Mouse (Mus musculus) hindbrain, embryonic 10.5 days (tissue): Measurements from ENCODE around the gene D330020A13Rik. TPM values are rescaled to one million over a fixed set of nuclear protein-coding genes. Genes with fewer than 3 reads are reported as not detected.
"Not testable (repeated sequence)": the region's sequence is repeated elsewhere in the genome, so short reads cannot be mapped to it uniquely, and the experiment has no call there.

Experiments
- DNase-seq: peaks from one replicate; pipeline ENCODE4 v3.0.0-alpha.2; 2017; ENCODE audit warnings: low spot score
- H3K27ac ChIP-seq: fragments of 300-500 bp; sonication (generic); 2 replicates; pipeline ENCODE4 v1.5.1; 2016; ENCODE audit warnings: mild to moderate bottlenecking, moderate library complexity
- H3K27me3 ChIP-seq: fragments of 300-500 bp; sonication (generic); 2 replicates; pipeline ENCODE4 v1.6.1; 2016; ENCODE audit warnings: mild to moderate bottlenecking; ENCODE audit not compliant: poor library complexity, insufficient read depth, severe bottlenecking
- H3K36me3 ChIP-seq: fragments of 300-500 bp; sonication (generic); 2 replicates; pipeline ENCODE4 v1.6.1; 2016; ENCODE audit warnings: mild to moderate bottlenecking, moderate library complexity
- H3K4me1 ChIP-seq: fragments of 300-500 bp; sonication (generic); replicated peaks from 2 replicates; pipeline ENCODE4 v1.6.1; 2016; ENCODE audit warnings: mild to moderate bottlenecking
- H3K4me3 ChIP-seq: fragments of 300-500 bp; sonication (generic); 2 replicates; pipeline ENCODE4 v1.5.1; 2016; ENCODE audit warnings: mild to moderate bottlenecking, moderate library complexity
- H3K9me3 ChIP-seq: fragments of 300-500 bp; sonication (generic); 2 replicates; pipeline ENCODE4 v1.6.1; 2016; ENCODE audit warnings: mild to moderate bottlenecking, moderate library complexity
- WGBS: fragments of 180-500 bp; shearing (Covaris S2); methylation state at CpG from one replicate; pipeline ENCODE4 v1.1.7; 2016; 5-methylcytosine and 5-hydroxymethylcytosine counted together
- polyA plus RNA-seq: library from polyadenylated mRNA; unstranded; fragments of >200 nt; fragmentation: Nextera tagmentation; extraction: Ambion mirVana; gene quantifications from 2 replicates; pipeline ENCODE4 v1.2.1, GENCODE M21; 2016

D330020A13Rik gene
- polyA plus RNA-seq, 1 experiment from 2014 or later: not detected

DNA sequence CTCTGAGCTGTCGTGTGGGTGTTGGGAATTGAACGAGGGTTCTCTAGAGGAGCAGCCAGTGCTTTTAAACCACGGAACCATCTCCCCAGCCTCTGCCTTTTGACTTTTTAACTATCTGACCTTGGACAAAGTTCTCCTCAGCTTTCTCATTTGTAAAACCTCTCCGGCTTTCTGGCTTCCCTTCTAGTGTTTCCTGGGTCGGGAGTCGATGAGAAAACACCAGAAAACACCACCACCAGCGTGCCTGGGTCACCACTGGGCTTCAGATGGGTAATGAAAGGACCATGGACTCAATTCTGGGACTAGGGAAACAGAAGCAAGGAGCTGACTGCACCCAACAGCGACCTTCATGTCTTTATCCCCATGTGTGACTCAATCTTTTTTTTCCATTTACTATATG is 20.0 kb upstream of the D330020A13Rik start:
- no peaks in the 10 kb centered on the region for H3K9me3 ChIP-seq
- peaks cover 10% of the 10 kb centered on the region; the same call in 1 of the 2 replicates for H3K4me1 ChIP-seq
- no peaks in the 10 kb centered on the region for H3K27me3 ChIP-seq
- 79% methylated on average over 8 of the region's 8 CpGs for WGBS
- H3K36me3 ChIP-seq: no peaks in the 10 kb centered on the region
- H3K4me3 ChIP-seq: no peak overlapping the region
- DNase-seq: no peak
- no peak overlapping the region for H3K27ac ChIP-seq

DNA sequence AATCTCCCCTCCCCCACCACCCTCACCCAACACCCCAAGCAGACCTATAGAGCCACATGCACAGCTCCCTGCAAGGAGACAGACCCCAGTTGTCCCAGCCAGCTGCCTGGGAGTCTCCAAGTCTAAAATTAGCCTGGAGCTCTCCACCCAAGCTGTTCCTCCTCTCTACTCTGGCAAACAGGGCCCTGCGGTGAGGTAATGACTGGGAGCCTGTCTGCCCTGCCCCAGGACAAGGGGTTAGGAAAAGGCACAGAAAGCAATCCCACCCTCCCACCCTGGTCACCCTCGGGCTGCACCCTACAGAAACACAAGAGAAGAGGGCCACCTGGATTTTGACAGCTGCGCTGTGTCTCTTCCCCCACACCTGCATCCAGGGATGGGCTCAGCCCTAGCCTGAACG is 19.3 kb upstream of the D330020A13Rik start:
- no peaks in the 10 kb centered on the region for H3K36me3 ChIP-seq
- no peak overlapping the region for H3K27ac ChIP-seq
- peaks cover 10% of the 10 kb centered on the region; the same call in 1 of the 2 replicates for H3K4me1 ChIP-seq
- WGBS: 66% methylated on average over 4 of the region's 4 CpGs
- no peaks in the 10 kb centered on the region for H3K27me3 ChIP-seq
- H3K4me3 ChIP-seq: no peak overlapping the region
- DNase-seq: no peak
- H3K9me3 ChIP-seq: no peaks in the 10 kb centered on the region

DNA sequence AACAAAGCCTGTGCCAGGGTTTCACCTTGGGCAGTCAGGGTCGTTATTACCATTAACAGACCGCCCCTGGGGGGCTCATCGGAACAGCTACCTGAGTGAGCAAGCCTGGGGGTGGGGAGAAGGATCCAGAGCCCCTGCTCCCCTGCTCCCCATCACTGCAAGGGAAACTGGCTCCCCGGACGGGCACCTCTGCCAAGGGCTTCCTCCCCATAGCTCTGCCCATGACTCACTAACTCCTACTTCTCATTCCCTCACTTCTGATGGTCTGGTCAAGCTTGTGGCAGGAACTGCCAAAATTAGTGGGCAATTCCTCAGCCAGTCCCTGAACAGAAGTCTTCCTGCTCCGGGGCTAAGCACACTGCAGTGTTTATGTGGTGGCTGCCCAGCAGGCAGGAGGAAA is 18.9 kb upstream of the D330020A13Rik start:
- no peak for DNase-seq
- Histone ChIP-seq H3K4me1 (peaks cover 10% of the 10 kb centered on the region; the same call in 1 of the 2 replicates), H3K36me3 (no peaks in the 10 kb centered on the region), H3K27ac (no peak overlapping the region), H3K9me3 (no peaks in the 10 kb centered on the region), H3K4me3 (no peak overlapping the region), H3K27me3 (no peaks in the 10 kb centered on the region)
- 68% methylated on average over 6 of the region's 6 CpGs for WGBS

DNA sequence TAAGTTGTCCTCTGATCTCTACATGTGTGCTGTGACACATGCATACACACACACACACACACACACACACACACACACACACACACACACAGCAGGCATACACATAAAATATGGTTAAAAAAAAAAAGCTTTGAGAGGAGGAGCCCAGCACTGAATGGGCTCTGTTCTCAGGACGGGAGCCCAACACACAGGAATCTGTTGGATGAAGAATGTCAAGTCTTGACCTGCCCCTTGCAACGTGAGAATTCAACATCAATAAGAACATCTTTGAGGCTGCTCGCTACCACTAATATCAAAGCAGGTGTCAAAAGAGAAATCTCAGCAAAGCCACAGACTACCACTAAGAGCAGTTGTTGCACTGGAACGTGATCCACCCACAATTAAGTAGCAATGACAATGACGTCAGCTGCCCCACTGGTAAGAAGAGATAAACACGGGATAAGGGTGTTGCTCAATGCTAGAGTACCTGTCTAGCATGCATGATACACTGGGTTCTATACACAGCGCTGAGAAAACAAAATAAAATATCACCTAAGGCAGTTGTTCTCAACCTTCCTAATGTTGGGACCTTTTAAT is 17.2 kb upstream of the D330020A13Rik start:
- WGBS: 85% methylated on average over 7 of the region's 7 CpGs
- no peak overlapping the region for H3K27ac ChIP-seq
- no peaks in the 10 kb centered on the region for H3K36me3 ChIP-seq

DNA sequence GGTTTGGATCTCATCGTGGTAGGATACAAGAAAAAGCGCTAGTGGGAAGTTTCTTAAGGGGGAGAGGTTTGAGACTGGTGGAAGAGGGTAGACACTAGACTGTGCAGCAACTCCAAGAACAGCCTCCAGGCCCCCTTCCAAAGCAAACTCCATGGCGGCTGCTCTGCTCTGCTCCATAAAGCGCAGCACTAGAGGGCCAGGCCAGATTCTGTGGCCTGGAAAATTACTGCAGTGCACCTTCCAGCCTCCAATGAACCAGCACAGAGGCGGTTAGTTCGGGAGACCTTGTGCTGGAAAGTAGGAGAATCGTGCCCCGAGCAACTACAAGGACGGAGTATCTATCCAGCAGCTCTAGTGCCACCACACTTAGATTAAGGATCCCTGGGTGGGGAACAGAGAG is 6.9 kb upstream of the D330020A13Rik start:
- DNase-seq: no peak
- WGBS: 88% methylated on average over 9 of the region's 9 CpGs
- H3K27me3 ChIP-seq: peaks cover 7% of the 10 kb centered on the region; the same call in 1 of the 2 replicates
- no peak overlapping the region for H3K27ac ChIP-seq
- H3K4me3 ChIP-seq: no peak overlapping the region
- no peaks in the 10 kb centered on the region for H3K36me3 ChIP-seq
- no peaks in the 10 kb centered on the region for H3K9me3 ChIP-seq
- 0 out of 2 replicates have a peak, but pooled peaks cover 5% of the 10 kb centered on the region for H3K4me1 ChIP-seq

More for the DNA sequence above, 17.2 kb upstream of the D330020A13Rik start:
- Histone ChIP-seq H3K4me3 (no peak overlapping the region), H3K27me3 (no peaks in the 10 kb centered on the region), H3K9me3 (no peaks in the 10 kb centered on the region), H3K4me1 (peaks cover 10% of the 10 kb centered on the region; the same call in 1 of the 2 replicates)
- DNase-seq: no peak

DNA sequence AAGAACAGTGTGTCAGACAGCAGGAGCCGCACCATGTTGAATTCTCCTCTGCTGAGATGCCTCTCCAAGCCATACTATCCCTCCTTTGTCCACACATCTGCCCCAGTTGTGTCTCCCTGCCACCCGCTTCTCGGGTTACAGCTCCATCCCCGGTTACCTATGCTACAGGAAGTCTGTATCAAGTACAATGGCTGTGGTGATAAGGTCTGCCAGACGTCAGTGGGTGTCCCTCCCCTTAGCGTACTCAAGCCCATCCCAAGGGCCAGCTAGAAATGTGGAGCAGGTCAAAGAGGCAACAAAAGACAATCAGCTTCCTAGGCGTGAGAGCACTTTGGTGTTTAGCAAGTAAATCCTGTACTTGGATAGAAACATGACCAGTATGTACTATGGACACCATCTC is 5.6 kb upstream of the D330020A13Rik start:
- Histone ChIP-seq H3K4me3 (no peak overlapping the region), H3K27me3 (peaks cover 19% of the 10 kb centered on the region), H3K36me3 (no peaks in the 10 kb centered on the region), H3K4me1 (peaks cover 5% of the 10 kb centered on the region; the same call in 1 of the 2 replicates), H3K9me3 (no peaks in the 10 kb centered on the region), H3K27ac (no peak overlapping the region)
- 45% methylated on average over 7 of the region's 7 CpGs for WGBS
- DNase-seq: no peak

DNA sequence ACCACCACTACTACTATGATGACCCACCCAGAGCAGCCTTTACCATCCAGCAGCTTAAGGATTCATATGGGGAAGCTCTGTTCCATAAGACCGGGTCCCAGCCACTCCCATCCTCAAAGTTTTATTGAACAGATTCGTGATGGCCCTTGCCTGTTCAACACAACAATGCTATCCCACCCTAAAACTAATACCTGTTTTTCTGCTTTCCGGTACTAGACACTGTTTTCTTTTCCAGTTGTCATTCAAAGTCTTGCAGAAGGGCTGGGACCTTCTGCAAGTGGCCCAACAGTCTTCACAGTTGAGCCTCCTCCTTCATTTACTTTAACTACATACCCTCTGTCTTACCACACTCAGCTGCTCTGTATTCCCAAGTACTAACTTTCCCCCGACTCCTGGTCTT is 4.7 kb upstream of the D330020A13Rik start:
- H3K36me3 ChIP-seq: no peaks in the 10 kb centered on the region
- WGBS: 87% methylated on average over 4 of the region's 4 CpGs
- no peak for DNase-seq
- no peaks in the 10 kb centered on the region for H3K9me3 ChIP-seq
- H3K27ac ChIP-seq: no peak overlapping the region
- H3K4me1 ChIP-seq: peaks cover 14% of the 10 kb centered on the region; the same call in 1 of the 2 replicates
- peaks cover 28% of the 10 kb centered on the region for H3K27me3 ChIP-seq
- no peak overlapping the region for H3K4me3 ChIP-seq

DNA sequence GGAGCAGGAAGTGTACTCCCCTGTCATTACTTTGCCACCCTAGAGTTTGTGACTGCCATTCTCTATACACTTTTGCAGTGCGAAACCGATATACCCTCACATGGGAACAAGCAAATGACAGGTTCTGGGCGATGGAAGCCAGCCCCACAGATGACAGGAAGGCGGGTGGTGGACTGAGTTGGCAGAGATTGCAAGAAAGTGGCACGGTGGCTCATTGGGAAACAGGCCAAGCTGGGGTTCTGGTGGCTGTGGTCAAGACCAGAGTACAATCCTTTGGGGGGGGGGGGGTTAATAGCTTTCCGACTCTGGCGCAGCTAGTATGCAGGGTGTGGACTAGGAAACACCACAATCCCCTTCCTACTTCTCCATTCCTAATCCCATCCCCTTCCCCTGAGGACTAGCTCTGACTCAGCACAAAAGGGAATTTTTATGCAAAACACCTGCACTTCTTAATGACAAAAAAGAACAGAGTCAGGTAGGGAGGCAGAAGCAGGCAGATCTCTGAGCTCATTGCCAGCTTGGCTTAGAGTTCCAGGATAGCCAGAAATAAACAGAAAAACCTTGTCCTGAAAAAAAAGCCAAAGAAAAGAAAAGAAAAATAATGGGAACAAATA is 2.7 kb upstream of the D330020A13Rik start:
- peaks cover 47% of the 10 kb centered on the region for H3K27me3 ChIP-seq
- H3K9me3 ChIP-seq: no peaks in the 10 kb centered on the region
- no peak overlapping the region for H3K27ac ChIP-seq
- whole genome bisulfite sequencing: 95% methylated on average over 7 of the region's 7 CpGs
- no peak overlapping the region for H3K4me3 ChIP-seq
- no peaks in the 10 kb centered on the region for H3K36me3 ChIP-seq
- no peak for DNase-seq
- H3K4me1 ChIP-seq: peaks cover 20% of the 10 kb centered on the region

DNA sequence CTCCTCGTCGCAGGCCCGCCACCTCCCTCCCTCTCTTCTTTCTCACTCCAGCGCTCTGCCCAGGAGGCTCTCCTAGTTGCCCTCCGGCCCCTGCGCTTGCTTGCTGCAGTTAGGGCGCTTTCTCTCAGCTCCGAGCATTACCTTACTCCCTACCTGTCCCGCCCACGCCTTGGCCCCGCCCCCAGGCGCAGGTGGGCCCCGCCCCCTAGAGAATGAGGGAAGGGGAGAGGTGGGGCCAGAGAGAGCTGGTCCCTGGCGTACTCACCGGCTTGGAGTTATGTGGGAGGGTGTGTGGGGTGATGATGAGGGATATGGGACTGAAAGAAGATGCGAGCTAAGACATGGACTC is 595 bp downstream of the D330020A13Rik start:
- under 1% methylated on average over 16 of the region's 16 CpGs for WGBS
- Histone ChIP-seq H3K36me3 (no peaks in the 10 kb centered on the region), H3K4me3 (peak overlapping the region; percentile 79), H3K27me3 (peaks cover 47% of the 10 kb centered on the region), H3K27ac (peak overlapping the region; percentile 81), H3K9me3 (no peaks in the 10 kb centered on the region), H3K4me1 (peaks cover 15% of the 10 kb centered on the region)
- DNase-seq: no peak

DNA sequence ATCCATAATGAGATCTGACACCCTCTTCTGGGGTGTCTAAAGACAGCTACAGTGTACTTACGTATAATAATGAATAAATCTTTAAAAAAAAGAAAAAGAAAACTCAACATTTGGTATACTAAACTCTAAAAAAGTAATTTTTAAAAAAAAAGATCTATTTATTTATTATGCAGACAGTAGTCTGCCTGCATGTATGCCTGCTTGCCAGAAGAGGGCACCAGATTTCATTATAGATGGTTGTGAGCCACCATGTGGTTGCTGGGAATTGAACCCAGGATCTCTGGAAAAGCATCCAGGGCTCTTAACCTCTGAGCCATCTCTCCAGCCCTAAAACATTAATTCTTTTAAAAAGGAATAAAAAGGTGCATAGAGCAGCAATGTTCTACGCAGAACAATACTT is 2.4 kb downstream of the D330020A13Rik start:
- not testable (repeated sequence) for DNase-seq, H3K9me3 ChIP-seq, H3K27ac ChIP-seq, H3K36me3 ChIP-seq, H3K4me3 ChIP-seq
- 98% methylated on average over 2 of the region's 2 CpGs for WGBS
- Histone ChIP-seq H3K4me1 (peaks cover 15% of the 10 kb centered on the region), H3K27me3 (peaks cover 44% of the 10 kb centered on the region)

DNA sequence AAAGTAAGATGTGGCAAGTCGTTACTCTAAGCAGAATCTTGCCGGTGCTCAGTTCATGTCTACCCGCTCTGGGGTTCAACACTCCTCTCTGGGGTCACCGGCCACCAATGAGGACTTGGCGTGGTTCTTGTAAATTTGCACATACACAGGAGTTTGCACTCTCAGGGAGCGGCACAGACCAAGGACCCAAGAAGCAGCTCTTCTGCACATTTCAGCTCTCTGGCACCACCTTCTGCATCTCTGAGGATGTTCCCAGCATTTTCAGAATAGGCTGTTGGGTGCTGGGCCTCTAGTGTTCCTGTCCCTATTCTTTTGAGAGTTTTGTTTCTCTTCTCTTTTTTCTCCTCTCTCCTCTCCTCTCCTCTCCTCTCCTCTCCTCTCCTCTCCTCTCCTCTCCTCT is 7.0 kb downstream of the D330020A13Rik start:
- H3K27ac ChIP-seq: no peak overlapping the region
- peaks cover 11% of the 10 kb centered on the region; the same call in 1 of the 2 replicates for H3K4me1 ChIP-seq
- no peaks in the 10 kb centered on the region for H3K9me3 ChIP-seq
- H3K4me3 ChIP-seq: no peak overlapping the region
- H3K27me3 ChIP-seq: peaks cover 2% of the 10 kb centered on the region; the same call in 1 of the 2 replicates
- peak; percentile 25 for DNase-seq
- WGBS: 29% methylated on average over 6 of the region's 6 CpGs
- no peaks in the 10 kb centered on the region for H3K36me3 ChIP-seq

DNA sequence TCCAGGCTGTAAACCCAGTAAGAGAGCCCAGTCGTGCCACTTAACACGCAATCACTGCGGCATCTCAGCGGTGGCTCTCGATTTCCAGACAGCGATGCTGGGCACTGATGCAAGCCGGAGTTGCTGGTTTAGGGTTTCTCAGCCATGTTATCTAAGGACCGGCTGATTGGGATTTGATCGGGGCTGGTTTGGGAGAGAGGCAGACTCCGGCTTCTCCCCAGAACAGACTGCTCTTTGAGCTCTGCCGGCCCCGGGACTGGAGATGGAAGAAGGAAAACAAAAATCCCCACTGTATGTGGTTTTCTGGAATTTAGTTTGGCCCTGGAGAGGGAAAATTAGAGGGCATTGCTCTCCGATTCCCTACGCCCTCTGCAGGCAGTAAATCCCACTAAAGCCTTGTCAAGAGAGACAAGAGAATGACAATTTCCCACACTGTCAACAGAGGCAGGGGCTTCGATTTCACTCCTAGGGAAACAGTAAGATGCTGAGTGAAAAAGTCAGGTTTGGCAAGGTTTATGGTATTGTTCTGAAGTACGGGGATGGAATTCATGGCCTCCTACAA is 8.7 kb downstream of the D330020A13Rik start:
- H3K9me3 ChIP-seq: no peaks in the 10 kb centered on the region
- no peaks in the 10 kb centered on the region for H3K36me3 ChIP-seq
- peak; percentile 21 for DNase-seq
- H3K4me3 ChIP-seq: peak overlapping the region; percentile 36
- peaks cover 11% of the 10 kb centered on the region; the same call in 1 of the 2 replicates for H3K4me1 ChIP-seq
- peak overlapping the region; percentile 20; the same call in 1 of the 2 replicates for H3K27ac ChIP-seq
- 27% methylated on average over 16 of the region's 16 CpGs for WGBS
- no peaks in the 10 kb centered on the region for H3K27me3 ChIP-seq

DNA sequence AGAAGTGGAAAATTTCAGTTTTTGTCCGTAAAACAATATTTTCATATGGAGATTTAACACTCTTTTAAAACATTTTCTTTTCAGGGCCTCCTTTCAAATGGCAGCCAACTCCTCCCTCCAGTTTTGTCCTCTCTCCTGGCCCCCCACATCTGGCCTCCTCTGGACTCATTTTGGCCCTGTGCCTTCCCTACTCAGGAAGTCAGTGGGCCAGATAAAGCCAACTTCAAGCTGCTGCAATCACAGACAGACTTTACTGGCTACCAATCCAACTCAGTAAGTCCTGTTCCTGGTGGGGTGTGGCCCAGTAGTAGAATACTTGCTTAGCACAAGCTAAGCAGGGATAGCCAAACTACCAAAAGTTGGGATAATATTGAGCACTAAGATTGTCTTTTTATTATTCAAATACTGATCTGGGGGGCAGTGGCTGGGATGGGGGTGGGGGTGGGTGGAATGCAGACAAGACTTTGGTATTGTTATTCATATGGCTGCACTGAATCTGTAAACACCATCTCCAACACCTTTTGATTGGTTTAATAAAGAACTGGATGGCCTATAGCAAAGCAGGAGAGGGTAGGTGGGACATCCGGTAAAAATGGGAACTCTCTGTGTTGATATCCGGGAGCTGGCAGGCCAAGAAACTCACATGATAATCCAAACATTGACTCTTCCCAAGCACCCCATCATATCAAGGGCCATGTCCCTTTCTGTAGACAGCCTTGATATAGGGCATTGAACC is 12.9 kb downstream of the D330020A13Rik start:
- Histone ChIP-seq H3K9me3 (no peaks in the 10 kb centered on the region), H3K36me3 (no peaks in the 10 kb centered on the region), H3K4me1 (peaks cover 18% of the 10 kb centered on the region), H3K4me3 (no peak overlapping the region), H3K27ac (no peak overlapping the region), H3K27me3 (no peaks in the 10 kb centered on the region)
- WGBS: 80% methylated on average over 3 of the region's 3 CpGs
- no peak for DNase-seq
